Mouse (Mus musculus) forebrain, postnatal 0 days (tissue): ENCODE data around the gene Doc2g. TPM values are rescaled to one million over a fixed set of nuclear protein-coding genes. Genes with fewer than 3 reads are reported as not detected.

ENCODE experiments used
- ATAC-seq: fragments of 200-750 bp; cut with Nextera tagmentation; 2 replicates; pipeline ENCODE4 v1.8.0; 2017; ENCODE audit warnings: mild to moderate bottlenecking, moderate library complexity
- DNase-seq: peaks from one replicate; pipeline ENCODE4 v3.0.0-alpha.2; 2015
- H3K27ac ChIP-seq: fragments of 300-500 bp; sonication (generic); 2 replicates; pipeline ENCODE4 v1.5.1; 2014; ENCODE audit warnings: low read depth, mild to moderate bottlenecking, antibody characterized with exemption, low read length, moderate library complexity, mixed read lengths
- H3K27me3 ChIP-seq: fragments of 300-500 bp; sonication (generic); 2 replicates; pipeline ENCODE4 v1.6.1; 2014; ENCODE audit warnings: mild to moderate bottlenecking, low read length, mixed read lengths; ENCODE audit not compliant: insufficient read depth
- H3K36me3 ChIP-seq: fragments of 300-500 bp; sonication (generic); 2 replicates; pipeline ENCODE4 v1.6.1; 2014; ENCODE audit warnings: mild to moderate bottlenecking, moderate library complexity; ENCODE audit not compliant: insufficient read depth
- H3K4me1 ChIP-seq: fragments of 300-500 bp; sonication (generic); 2 replicates; pipeline ENCODE4 v1.6.1; 2014; ENCODE audit warnings: antibody characterized with exemption; ENCODE audit not compliant: insufficient read depth
- H3K4me2 ChIP-seq: fragments of 300-500 bp; sonication (generic); 2 replicates; pipeline ENCODE4 v1.6.1; 2014; ENCODE audit warnings: low read depth, mild to moderate bottlenecking, moderate library complexity
- H3K4me3 ChIP-seq: fragments of 300-500 bp; sonication (generic); 2 replicates; pipeline ENCODE4 v1.5.1; 2014; ENCODE audit warnings: low read depth, low read length, mixed read lengths
- H3K9ac ChIP-seq: fragments of 300-500 bp; sonication (generic); 2 replicates; pipeline ENCODE4 v1.6.1; 2014; ENCODE audit warnings: mild to moderate bottlenecking
- H3K9me3 ChIP-seq: fragments of 300-500 bp; sonication (generic); 2 replicates; pipeline ENCODE4 v1.6.1; 2016; ENCODE audit warnings: low read length
- CTCF ChIP-seq: sonication (generic); IDR thresholded peaks from 2 replicates; pipeline ENCODE4 v1.5.1; 2016; ENCODE audit warnings: antibody characterized with exemption, control low read depth, low read depth
- WGBS: fragments of 180-500 bp; shearing (Covaris S2); extraction: QIAGEN DNeasy Blood & Tissue Kit; methylation state at CpG from one replicate; pipeline ENCODE4 v1.1.7; 2014; 5-methylcytosine and 5-hydroxymethylcytosine counted together
- polyA plus RNA-seq: library from polyadenylated mRNA; unstranded; fragments of >200 nt; fragmentation: Nextera tagmentation; extraction: Ambion mirVana; gene quantifications from 2 replicates; pipeline ENCODE4 v1.2.1, GENCODE M21; 2015
- total RNA-seq: library from RNA; depleted of rRNA; stranded (reverse); fragments of >200 nt; gene quantifications from 2 replicates; pipeline ENCODE4 v1.2.3, GENCODE M21; 2014; rRNA removed

The Doc2g gene
- total and polyA plus RNA-seq, 2 experiments from 2014 or later = 6.3 to 17.8 TPM

- ATAC-seq (no peak), DNase-seq (peak; percentile 31)
- Histone ChIP-seq H3K36me3 (no peaks in the 10 kb centered on the region), H3K4me2 (no peak overlapping the region), H3K27ac (no peak overlapping the region), H3K4me1 (no peaks in the 10 kb centered on the region), H3K4me3 (no peak overlapping the region), H3K9ac (no peak overlapping the region), H3K27me3 (no peaks in the 10 kb centered on the region), H3K9me3 (no peaks in the 10 kb centered on the region)
- 53% methylated on average over 10 of the region's 10 CpGs for WGBS
- TF ChIP-seq CTCF = peak; percentile 72
Observed at GRCm38 (mm10) chr19:4051741-4052515, 48.8 kb downstream of the Doc2g start.

- Histone ChIP-seq H3K4me1 (no peaks in the 10 kb centered on the region), H3K36me3 (no peaks in the 10 kb centered on the region), H3K9ac (no peak overlapping the region), H3K27me3 (no peaks in the 10 kb centered on the region), H3K4me2 (no peak overlapping the region), H3K27ac (no peak overlapping the region), H3K4me3 (no peak overlapping the region), H3K9me3 (no peaks in the 10 kb centered on the region)
- WGBS = 85% methylated on average over 5 of the region's 5 CpGs
- DNase-seq (no peak), ATAC-seq (no peak)
- TF ChIP-seq CTCF = no peak
Observed at GRCm38 (mm10) chr19:4052516-4053030, 49.5 kb downstream of the Doc2g start.

DNA sequence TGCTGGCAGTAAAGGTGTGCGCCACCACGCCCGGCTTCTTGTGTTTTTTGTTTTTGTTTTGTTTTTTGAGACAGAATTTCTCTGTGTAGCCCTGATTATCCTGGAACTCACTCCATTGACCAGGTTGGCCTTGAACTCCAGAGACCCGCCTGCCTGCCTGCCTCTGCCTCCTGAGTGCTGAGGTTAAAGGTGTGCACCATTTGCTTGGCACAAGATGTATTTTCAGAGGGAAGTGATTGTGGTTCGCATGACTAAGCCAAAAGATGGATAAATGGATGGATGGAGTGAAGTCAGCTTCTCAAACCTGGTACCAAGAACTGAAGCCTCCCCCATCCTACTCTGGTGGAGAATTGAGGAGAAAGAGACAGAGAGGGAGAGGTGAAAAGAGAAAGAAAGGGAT lies 51.5 kb downstream of the Doc2g start:
- ATAC-seq = no peak
- Histone ChIP-seq H3K4me1 (no peaks in the 10 kb centered on the region), H3K27me3 (no peaks in the 10 kb centered on the region), H3K9ac (no peak overlapping the region), H3K36me3 (no peaks in the 10 kb centered on the region), H3K4me2 (no peak overlapping the region), H3K9me3 (no peaks in the 10 kb centered on the region), H3K4me3 (no peak overlapping the region), H3K27ac (no peak overlapping the region)
- WGBS = 86% methylated on average over 5 of the region's 5 CpGs
- no peak for DNase-seq
- TF ChIP-seq CTCF = no peak

DNA sequence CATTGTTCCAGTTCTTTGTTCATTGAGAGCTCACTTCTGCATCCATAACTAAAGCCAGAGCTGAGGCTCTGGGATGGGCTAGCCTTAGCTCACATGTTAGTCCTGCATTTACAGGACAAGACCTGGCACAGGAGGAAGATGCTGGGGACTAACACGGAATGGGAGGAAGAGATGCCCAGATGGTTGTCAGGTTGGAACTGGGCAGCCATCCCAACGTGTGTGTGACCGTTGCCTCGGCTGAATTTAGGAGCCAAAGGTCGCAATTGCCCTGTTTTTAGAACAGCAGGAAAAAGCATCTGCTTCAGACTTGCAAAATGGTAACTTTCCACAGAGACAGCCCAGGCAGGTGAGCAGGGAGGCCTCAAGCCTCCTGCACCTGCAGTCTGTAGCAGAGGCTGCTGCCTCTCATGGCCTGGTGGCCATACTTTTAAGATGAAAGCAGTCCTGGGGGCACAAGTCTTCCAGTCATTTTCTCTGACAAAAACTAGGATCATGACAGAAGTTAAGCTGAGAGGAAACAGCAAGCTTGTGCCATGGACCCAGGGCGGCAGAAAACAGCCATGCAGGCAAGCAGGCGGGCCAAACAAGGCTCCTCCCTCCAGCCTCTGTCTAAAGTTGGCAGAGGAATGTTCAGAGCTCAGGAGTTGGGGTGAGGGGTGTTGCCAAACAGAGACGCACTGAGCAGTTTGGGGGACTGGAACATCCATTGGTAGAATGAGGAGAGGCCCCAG lies 52.3 kb downstream of the Doc2g start:
- no peak for TF ChIP-seq CTCF
- H3K27me3 ChIP-seq = no peaks in the 10 kb centered on the region
- H3K4me2 ChIP-seq = no peak overlapping the region
- no peaks in the 10 kb centered on the region for H3K9me3 ChIP-seq
- ATAC-seq (no peak), DNase-seq (no peak)
- no peak overlapping the region for H3K9ac ChIP-seq
- no peaks in the 10 kb centered on the region for H3K4me1 ChIP-seq
- 69% methylated on average over 8 of the region's 8 CpGs for WGBS
- no peaks in the 10 kb centered on the region for H3K36me3 ChIP-seq
- no peak overlapping the region for H3K27ac ChIP-seq
- no peak overlapping the region for H3K4me3 ChIP-seq

GRCm38 (mm10) chr19:4055947-4056693 lies 53.0 kb downstream of the Doc2g start:
- no peaks in the 10 kb centered on the region for H3K9me3 ChIP-seq
- no peaks in the 10 kb centered on the region for H3K36me3 ChIP-seq
- DNase-seq (no peak), ATAC-seq (no peak)
- no peak overlapping the region for H3K4me3 ChIP-seq
- TF ChIP-seq CTCF = no peak
- H3K4me1 ChIP-seq = no peaks in the 10 kb centered on the region
- H3K9ac ChIP-seq = no peak overlapping the region
- no peak overlapping the region for H3K4me2 ChIP-seq
- H3K27me3 ChIP-seq = no peaks in the 10 kb centered on the region
- H3K27ac ChIP-seq = no peak overlapping the region
- 64% methylated on average over 15 of the region's 15 CpGs for WGBS

Other genes with a start within 250 kb of the Doc2g start
Only the 30 nearest of the 32 such genes appear.
- 67.0 and 69.4 TPM in 2 replicates for gene Chka, start 151.5 kb upstream of the Doc2g start, total RNA-seq
- 49.4 and 53.9 TPM in 2 replicates for gene Chka, start 151.5 kb upstream of the Doc2g start, polyA plus RNA-seq
- gene Tcirg1, start 96.2 kb upstream of the Doc2g start, total RNA-seq = 21.4 and 23.5 TPM in 2 replicates
- gene Tcirg1, start 96.2 kb upstream of the Doc2g start, polyA plus RNA-seq = 9.3 and 9.9 TPM in 2 replicates
- 137 and 148 TPM in 2 replicates for gene Ndufs8, start 90.5 kb upstream of the Doc2g start, total RNA-seq
- 261 and 281 TPM in 2 replicates for gene Ndufs8, start 90.5 kb upstream of the Doc2g start, polyA plus RNA-seq
- gene Aldh3b1, start 73.5 kb upstream of the Doc2g start, total RNA-seq = 1.7 and 4.2 TPM in 2 replicates
- 3.6 and 4.1 TPM in 2 replicates for gene Aldh3b1, start 73.5 kb upstream of the Doc2g start, polyA plus RNA-seq
- 8.6 and 10.8 TPM in 2 replicates for gene Unc93b1, start 68.1 kb upstream of the Doc2g start, total RNA-seq
- 10.6 and 13.2 TPM in 2 replicates for gene Unc93b1, start 68.1 kb upstream of the Doc2g start, polyA plus RNA-seq
- not detected in 2 replicates for gene Aldh3b3, start 44.7 kb upstream of the Doc2g start, total RNA-seq
- gene Aldh3b3, start 44.7 kb upstream of the Doc2g start, polyA plus RNA-seq = not detected in 2 replicates
- gene Aldh3b2, start 31.0 kb upstream of the Doc2g start, total RNA-seq = 1.5 and 2.7 TPM in 2 replicates
- gene Aldh3b2, start 31.0 kb upstream of the Doc2g start, polyA plus RNA-seq = 1.8 and 1.9 TPM in 2 replicates
- 2.2 and 2.5 TPM in 2 replicates for gene Acy3, start 16.7 kb upstream of the Doc2g start, total RNA-seq
- gene Acy3, start 16.7 kb upstream of the Doc2g start, polyA plus RNA-seq = 2.2 and 2.8 TPM in 2 replicates
- not detected in 2 replicates for gene Tbx10, start 10.6 kb upstream of the Doc2g start, total RNA-seq
- not detected in 2 replicates for gene Tbx10, start 10.6 kb upstream of the Doc2g start, polyA plus RNA-seq
- 26.7 and 30.8 TPM in 2 replicates for gene Nudt8, start 2.7 kb upstream of the Doc2g start, total RNA-seq
- 36.3 and 40.4 TPM in 2 replicates for gene Nudt8, start 2.7 kb upstream of the Doc2g start, polyA plus RNA-seq
- gene Gm49405, start 2.7 kb upstream of the Doc2g start, total RNA-seq = 7.8 and 8.5 TPM in 2 replicates
- gene Gm49405, start 2.7 kb upstream of the Doc2g start, polyA plus RNA-seq = 2.1 and 2.6 TPM in 2 replicates
- 250 and 281 TPM in 2 replicates for gene Ndufv1, start 9.5 kb downstream of the Doc2g start, total RNA-seq
- gene Ndufv1, start 9.5 kb downstream of the Doc2g start, polyA plus RNA-seq = 268 TPM in 2 replicates
- 245 and 296 TPM in 2 replicates for gene Gstp1, start 34.7 kb downstream of the Doc2g start, total RNA-seq
- 619 and 642 TPM in 2 replicates for gene Gstp1, start 34.7 kb downstream of the Doc2g start, polyA plus RNA-seq
- 2.7 TPM in 1 of 2 replicates, not detected in the other for gene Gstp2, start 42.7 kb downstream of the Doc2g start, total RNA-seq
- 0.54 and 2.5 TPM in 2 replicates for gene Gstp2, start 42.7 kb downstream of the Doc2g start, polyA plus RNA-seq
- gene Gstp3, start 56.3 kb downstream of the Doc2g start, total RNA-seq = not detected in 2 replicates
- gene Gstp3, start 56.3 kb downstream of the Doc2g start, polyA plus RNA-seq = not detected in 2 replicates
- not detected in 2 replicates for gene Cabp2, start 78.3 kb downstream of the Doc2g start, total RNA-seq
- not detected in 2 replicates for gene Cabp2, start 78.3 kb downstream of the Doc2g start, polyA plus RNA-seq
- gene Cdk2ap2, start 93.9 kb downstream of the Doc2g start, total RNA-seq = 34.4 and 35.4 TPM in 2 replicates
- gene Cdk2ap2, start 93.9 kb downstream of the Doc2g start, polyA plus RNA-seq = 59.9 and 65.4 TPM in 2 replicates
- gene Pitpnm1, start 96.7 kb downstream of the Doc2g start, total RNA-seq = 108 and 127 TPM in 2 replicates
- gene Pitpnm1, start 96.7 kb downstream of the Doc2g start, polyA plus RNA-seq = 68.8 and 82.9 TPM in 2 replicates
- gene Aip, start 122.5 kb downstream of the Doc2g start, total RNA-seq = 25.8 and 33.9 TPM in 2 replicates
- 85.7 and 86.2 TPM in 2 replicates for gene Aip, start 122.5 kb downstream of the Doc2g start, polyA plus RNA-seq
- gene Gpr152, start 136.5 kb downstream of the Doc2g start, total RNA-seq = 0.19 and 0.23 TPM in 2 replicates
- not detected in 2 replicates for gene Gpr152, start 136.5 kb downstream of the Doc2g start, polyA plus RNA-seq
- gene Cabp4, start 140.7 kb downstream of the Doc2g start, total RNA-seq = not detected in 2 replicates
- gene Cabp4, start 140.7 kb downstream of the Doc2g start, polyA plus RNA-seq = 0.06 and 0.08 TPM in 2 replicates
- gene Coro1b, start 145.3 kb downstream of the Doc2g start, total RNA-seq = 128 and 182 TPM in 2 replicates
- gene Coro1b, start 145.3 kb downstream of the Doc2g start, polyA plus RNA-seq = 106 and 112 TPM in 2 replicates
- gene Ptprcap, start 150.3 kb downstream of the Doc2g start, total RNA-seq = 0.77 and 1.2 TPM in 2 replicates
- 0.48 and 0.59 TPM in 2 replicates for gene Ptprcap, start 150.3 kb downstream of the Doc2g start, polyA plus RNA-seq
- 23.5 and 33.5 TPM in 2 replicates for gene Rps6kb2, start 160.0 kb downstream of the Doc2g start, total RNA-seq
- 51.9 and 55.5 TPM in 2 replicates for gene Rps6kb2, start 160.0 kb downstream of the Doc2g start, polyA plus RNA-seq
- gene Carns1, start 172.2 kb downstream of the Doc2g start, total RNA-seq = 4.1 and 4.4 TPM in 2 replicates
- gene Carns1, start 172.2 kb downstream of the Doc2g start, polyA plus RNA-seq = 3.1 and 4.7 TPM in 2 replicates
- gene Tbc1d10c, start 188.0 kb downstream of the Doc2g start, total RNA-seq = 1.5 and 2.9 TPM in 2 replicates
- gene Tbc1d10c, start 188.0 kb downstream of the Doc2g start, polyA plus RNA-seq = 1.3 and 1.5 TPM in 2 replicates
- 480 and 509 TPM in 2 replicates for gene Ppp1ca, start 188.8 kb downstream of the Doc2g start, total RNA-seq
- 551 and 589 TPM in 2 replicates for gene Ppp1ca, start 188.8 kb downstream of the Doc2g start, polyA plus RNA-seq
- gene Rad9a, start 198.3 kb downstream of the Doc2g start, total RNA-seq = 11.8 and 16.4 TPM in 2 replicates
- gene Rad9a, start 198.3 kb downstream of the Doc2g start, polyA plus RNA-seq = 15.9 and 16.5 TPM in 2 replicates
- gene Clcf1, start 210.9 kb downstream of the Doc2g start, total RNA-seq = 0.38 and 1.2 TPM in 2 replicates
- 0.29 and 0.41 TPM in 2 replicates for gene Clcf1, start 210.9 kb downstream of the Doc2g start, polyA plus RNA-seq
- gene AC109138.7, start 211.0 kb downstream of the Doc2g start, total RNA-seq = not detected in 2 replicates
- not detected in 2 replicates for gene AC109138.7, start 211.0 kb downstream of the Doc2g start, polyA plus RNA-seq